Mouse (Mus musculus): ENCODE measurements around the gene Olfr1138. TPM values are rescaled to one million over a fixed set of nuclear protein-coding genes. Genes with fewer than 3 reads are reported as not detected.

The Olfr1138 gene
- not detected in 2 replicates for polyA plus RNA-seq (2016; fragmentation: Nextera tagmentation; extraction: Ambion mirVana)

GRCm38 (mm10) chr2:87739878-87740277 lies at the start of gene Olfr1138:
TSS of gene Olfr1138 (minus strand) at chr2:87739978.
- WGBS: 90% methylated on average over 1 of the region's 1 CpGs
- H3K9me3 ChIP-seq (replicated peaks): no peaks in the 10 kb centered on the region
- DNase-seq (ENCODE audit: low spot score): no peak
- H3K4me3 ChIP-seq: no peak within 1 kb of the TSS
- H3K27ac ChIP-seq (replicated peaks): no peak within 1 kb of the TSS
- H3K27me3 ChIP-seq (ENCODE audit: low read depth, poor library complexity, severe bottlenecking): no peaks in the 10 kb centered on the region
- H3K4me1 ChIP-seq: no peaks in the 10 kb centered on the region
- H3K36me3 ChIP-seq: no peaks in the 10 kb centered on the region

DNA sequence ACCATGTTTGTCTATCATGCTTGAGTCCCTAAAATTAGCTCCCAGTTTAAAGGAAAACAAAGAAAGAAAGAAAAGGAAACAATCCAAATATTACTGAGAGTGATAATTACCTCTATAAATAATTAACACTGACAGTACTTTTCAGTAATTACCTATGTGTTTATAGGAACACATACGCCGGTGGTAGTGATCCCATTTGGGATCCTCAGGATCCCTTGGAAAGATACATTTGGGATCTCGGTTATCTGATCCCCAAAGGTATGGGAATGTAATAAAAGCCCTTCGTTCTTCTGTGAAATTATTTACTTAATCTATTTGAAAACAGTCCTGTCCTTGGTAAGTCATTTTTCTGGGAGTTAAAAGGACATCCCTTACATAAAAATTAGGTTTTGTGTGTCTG lies 39.4 kb upstream of the Olfr1138 start, which contains the start of gene Olfr152:
Gene Olfr152, plus strand, starts transcription at position 301 of the 400 bp plus-strand sequence.
- Histone ChIP-seq H3K4me1 (no peaks in the 10 kb centered on the region), H3K4me3 (no peak within 1 kb of the TSS), H3K9me3 (replicated peaks) (no peaks in the 10 kb centered on the region), H3K36me3 (no peaks in the 10 kb centered on the region), H3K27me3 (ENCODE audit: low read depth, poor library complexity, severe bottlenecking) (no peaks in the 10 kb centered on the region), H3K27ac (replicated peaks) (no peak within 1 kb of the TSS)
- DNase-seq (ENCODE audit: low spot score): no peak
- 81% methylated on average over 4 of the region's 4 CpGs for WGBS

GRCm38 (mm10) chr2:87776143-87776542 lies 36.4 kb upstream of the Olfr1138 start:
- no peak for DNase-seq (ENCODE audit: low spot score)
- H3K9me3 ChIP-seq (replicated peaks): no peaks in the 10 kb centered on the region
- H3K36me3 ChIP-seq: no peaks in the 10 kb centered on the region
- no peaks in the 10 kb centered on the region for H3K4me1 ChIP-seq
- 76% methylated on average over 1 of the region's 1 CpGs for WGBS
- no peak overlapping the region for H3K27ac ChIP-seq (replicated peaks)
- H3K27me3 ChIP-seq (ENCODE audit: low read depth, poor library complexity, severe bottlenecking): no peaks in the 10 kb centered on the region
- H3K4me3 ChIP-seq: no peak overlapping the region

- no peaks in the 10 kb centered on the region for H3K36me3 ChIP-seq
- no peaks in the 10 kb centered on the region for H3K27me3 ChIP-seq (ENCODE audit: low read depth, poor library complexity, severe bottlenecking)
- no peaks in the 10 kb centered on the region for H3K4me1 ChIP-seq
- no peak within 1 kb of the TSS for H3K27ac ChIP-seq (replicated peaks)
- no peak for DNase-seq (ENCODE audit: low spot score)
- 98% methylated on average over 1 of the region's 1 CpGs for WGBS
- no peak within 1 kb of the TSS for H3K4me3 ChIP-seq
- H3K9me3 ChIP-seq (replicated peaks): no peaks in the 10 kb centered on the region
Measured at GRCm38 (mm10) chr2:87753891-87754290, 14.1 kb upstream of the Olfr1138 start, which contains the start of gene Olfr1141. TSS of gene Olfr1141 (minus strand) at chr2:87753991.

DNA sequence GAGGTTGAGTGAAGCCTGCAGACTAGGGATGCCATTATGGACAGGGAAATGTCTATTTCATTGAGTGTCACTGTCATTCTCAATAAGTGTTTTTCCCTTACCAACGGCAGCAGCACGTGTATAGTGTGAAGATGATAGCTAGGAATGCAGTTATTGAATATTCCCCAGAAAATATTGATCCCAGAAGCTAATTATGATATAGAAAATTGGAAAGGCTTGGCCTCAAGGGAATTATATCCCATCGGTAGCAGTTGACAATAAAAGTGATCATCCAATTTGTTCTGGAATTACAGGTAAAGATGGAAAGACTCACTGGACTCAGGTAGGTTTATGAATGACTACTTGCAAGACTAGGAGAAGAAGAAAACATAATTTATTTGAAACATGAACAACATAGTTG lies 3.7 kb upstream of the Olfr1138 start, which contains the start of gene Olfr1140:
Gene Olfr1140, plus strand, starts transcription at position 301 of the 400 bp plus-strand sequence.
- Histone ChIP-seq H3K4me1 (no peaks in the 10 kb centered on the region), H3K36me3 (no peaks in the 10 kb centered on the region), H3K9me3 (replicated peaks) (no peaks in the 10 kb centered on the region), H3K4me3 (no peak within 1 kb of the TSS), H3K27me3 (ENCODE audit: low read depth, poor library complexity, severe bottlenecking) (no peaks in the 10 kb centered on the region), H3K27ac (replicated peaks) (no peak within 1 kb of the TSS)
- no peak for DNase-seq (ENCODE audit: low spot score)
- 82% methylated on average over 3 of the region's 3 CpGs for WGBS

DNA sequence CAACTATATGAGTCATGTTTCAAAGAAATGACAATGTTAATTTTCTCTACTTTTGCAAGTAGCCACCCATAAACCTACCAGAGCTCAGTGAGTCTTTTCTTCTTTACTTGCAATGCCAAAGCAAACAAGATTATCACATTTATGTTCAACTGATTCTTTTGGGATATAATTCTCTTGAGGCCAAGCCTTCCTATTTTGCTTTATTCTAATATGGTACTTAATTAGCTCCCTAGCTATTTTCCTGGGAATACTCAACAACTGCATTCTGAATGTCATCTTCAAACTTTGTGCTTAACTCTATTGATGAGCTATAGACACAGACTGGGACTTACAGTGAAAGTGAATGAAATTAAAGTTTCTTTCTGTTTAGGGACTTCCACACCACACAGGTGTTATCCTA lies 26.7 kb downstream of the Olfr1138 start, which contains the start of gene Olfr1137:
Gene Olfr1137, minus strand, starts transcription at position 101 of the 400 bp plus-strand sequence.
- no peaks in the 10 kb centered on the region for H3K36me3 ChIP-seq
- no peaks in the 10 kb centered on the region for H3K4me1 ChIP-seq
- H3K4me3 ChIP-seq: no peak within 1 kb of the TSS
- no peaks in the 10 kb centered on the region for H3K27me3 ChIP-seq (ENCODE audit: low read depth, poor library complexity, severe bottlenecking)
- DNase-seq (ENCODE audit: low spot score): no peak
- no peaks in the 10 kb centered on the region for H3K9me3 ChIP-seq (replicated peaks)
- H3K27ac ChIP-seq (replicated peaks): no peak within 1 kb of the TSS

- no peaks in the 10 kb centered on the region for H3K9me3 ChIP-seq (replicated peaks)
- H3K36me3 ChIP-seq: no peaks in the 10 kb centered on the region
- no peaks in the 10 kb centered on the region for H3K27me3 ChIP-seq (ENCODE audit: low read depth, poor library complexity, severe bottlenecking)
- no peak within 1 kb of the TSS for H3K27ac ChIP-seq (replicated peaks)
- no peak within 1 kb of the TSS for H3K4me3 ChIP-seq
- DNase-seq (ENCODE audit: low spot score): no peak
- H3K4me1 ChIP-seq: no peaks in the 10 kb centered on the region
Measured at GRCm38 (mm10) chr2:87693847-87694246, 45.9 kb downstream of the Olfr1138 start, which contains the start of gene Olfr1136. TSS of gene Olfr1136 (minus strand) at chr2:87693947.

Other genes starting within 250 kb of the Olfr1138 start
- gene Pramel7, start 242.9 kb downstream of the Olfr1138 start, polyA plus RNA-seq (2016; fragmentation: Nextera tagmentation; extraction: Ambion mirVana): not detected in 2 replicates
- gene Pramel6, start 233.4 kb downstream of the Olfr1138 start, polyA plus RNA-seq (2016; fragmentation: Nextera tagmentation; extraction: Ambion mirVana): not detected in 2 replicates
- not detected in 2 replicates for gene Olfr153, start 208.2 kb downstream of the Olfr1138 start, polyA plus RNA-seq (2016; fragmentation: Nextera tagmentation; extraction: Ambion mirVana)
- not detected in 2 replicates for gene Olfr1128, start 194.4 kb downstream of the Olfr1138 start, polyA plus RNA-seq (2016; fragmentation: Nextera tagmentation; extraction: Ambion mirVana)
- gene Olfr1129, start 166.1 kb downstream of the Olfr1138 start, polyA plus RNA-seq (2016; fragmentation: Nextera tagmentation; extraction: Ambion mirVana): not detected in 2 replicates
- not detected in 2 replicates for gene Olfr1130, start 133.8 kb downstream of the Olfr1138 start, polyA plus RNA-seq (2016; fragmentation: Nextera tagmentation; extraction: Ambion mirVana)
- gene Olfr1131, start 112.9 kb downstream of the Olfr1138 start, polyA plus RNA-seq (2016; fragmentation: Nextera tagmentation; extraction: Ambion mirVana): not detected in 2 replicates
- not detected in 2 replicates for gene Olfr1132, start 102.4 kb downstream of the Olfr1138 start, polyA plus RNA-seq (2016; fragmentation: Nextera tagmentation; extraction: Ambion mirVana)
- gene Olfr1133, start 92.6 kb downstream of the Olfr1138 start, polyA plus RNA-seq (2016; fragmentation: Nextera tagmentation; extraction: Ambion mirVana): not detected in 2 replicates
- not detected in 2 replicates for gene Olfr1134, start 81.5 kb downstream of the Olfr1138 start, polyA plus RNA-seq (2016; fragmentation: Nextera tagmentation; extraction: Ambion mirVana)
- gene Olfr1135, start 66.3 kb downstream of the Olfr1138 start, polyA plus RNA-seq (2016; fragmentation: Nextera tagmentation; extraction: Ambion mirVana): not detected in 2 replicates
- not detected in 2 replicates for gene Olfr1136, start 46.0 kb downstream of the Olfr1138 start, polyA plus RNA-seq (2016; fragmentation: Nextera tagmentation; extraction: Ambion mirVana)
- gene Olfr1137, start 26.8 kb downstream of the Olfr1138 start, polyA plus RNA-seq (2016; fragmentation: Nextera tagmentation; extraction: Ambion mirVana): not detected in 2 replicates
- gene Olfr1140, start 3.8 kb upstream of the Olfr1138 start, polyA plus RNA-seq (2016; fragmentation: Nextera tagmentation; extraction: Ambion mirVana): not detected in 2 replicates
- not detected in 2 replicates for gene Olfr1141, start 14.0 kb upstream of the Olfr1138 start, polyA plus RNA-seq (2016; fragmentation: Nextera tagmentation; extraction: Ambion mirVana)
- not detected in 2 replicates for gene Olfr152, start 39.5 kb upstream of the Olfr1138 start, polyA plus RNA-seq (2016; fragmentation: Nextera tagmentation; extraction: Ambion mirVana)
- gene Olfr1143, start 60.6 kb upstream of the Olfr1138 start, polyA plus RNA-seq (2016; fragmentation: Nextera tagmentation; extraction: Ambion mirVana): not detected in 2 replicates
- gene Olfr1145, start 69.8 kb upstream of the Olfr1138 start, polyA plus RNA-seq (2016; fragmentation: Nextera tagmentation; extraction: Ambion mirVana): not detected in 2 replicates
- gene Olfr1148, start 90.6 kb upstream of the Olfr1138 start, polyA plus RNA-seq (2016; fragmentation: Nextera tagmentation; extraction: Ambion mirVana): not detected in 2 replicates
- gene Olfr1150-ps1, start 104.0 kb upstream of the Olfr1138 start, polyA plus RNA-seq (2016; fragmentation: Nextera tagmentation; extraction: Ambion mirVana): not detected in 2 replicates
- gene Olfr1151, start 115.9 kb upstream of the Olfr1138 start, polyA plus RNA-seq (2016; fragmentation: Nextera tagmentation; extraction: Ambion mirVana): not detected in 2 replicates
- 0.01 and 0.02 TPM in 2 replicates for gene Olfr1152, start 126.5 kb upstream of the Olfr1138 start, polyA plus RNA-seq (2016; fragmentation: Nextera tagmentation; extraction: Ambion mirVana)
- gene Olfr1153, start 155.0 kb upstream of the Olfr1138 start, polyA plus RNA-seq (2016; fragmentation: Nextera tagmentation; extraction: Ambion mirVana): not detected in 2 replicates
- not detected in 2 replicates for gene Olfr1154, start 165.2 kb upstream of the Olfr1138 start, polyA plus RNA-seq (2016; fragmentation: Nextera tagmentation; extraction: Ambion mirVana)
- gene Olfr1155, start 205.2 kb upstream of the Olfr1138 start, polyA plus RNA-seq (2016; fragmentation: Nextera tagmentation; extraction: Ambion mirVana): not detected in 2 replicates
- not detected in 2 replicates for gene Olfr1156, start 213.1 kb upstream of the Olfr1138 start, polyA plus RNA-seq (2016; fragmentation: Nextera tagmentation; extraction: Ambion mirVana)
- not detected in 2 replicates for gene Olfr1157, start 228.3 kb upstream of the Olfr1138 start, polyA plus RNA-seq (2016; fragmentation: Nextera tagmentation; extraction: Ambion mirVana)
- gene Olfr74, start 234.7 kb upstream of the Olfr1138 start, polyA plus RNA-seq (2016; fragmentation: Nextera tagmentation; extraction: Ambion mirVana): not detected in 2 replicates